Mouse (Mus musculus) lung, postnatal 25 days (tissue): ENCODE measurements at regions not wholly inside any gene's neighbourhood (a gene's known extent, or its start where the extent isn't known, plus 50 kb on each side); places are given as distances from the start of the nearest gene placed in this dataset.

ENCODE experiments used
- DNase-seq: peaks from one replicate; pipeline ENCODE4 v3.0.0; 2022; ENCODE audit warnings: low spot score

- DNase-seq, result no peak
Measured at GRCm38 (mm10) chr3:146337429-146337828, 67.0 kb upstream of the Ssx2ip start.

- DNase-seq, result peak; percentile 12
Measured at GRCm38 (mm10) chr3:146337861-146338281, 66.6 kb upstream of the Ssx2ip start.

- no peak for DNase-seq
Measured at GRCm38 (mm10) chr3:146338445-146338844, 66.0 kb upstream of the Ssx2ip start.

GRCm38 (mm10) chr3:146340316-146341055, 64.0 kb upstream of the Ssx2ip start:
- no peak for DNase-seq

- DNase-seq, result no peak
Measured at GRCm38 (mm10) chr3:146341652-146342340, 62.6 kb upstream of the Ssx2ip start.

GRCm38 (mm10) chr3:146342727-146343126, 61.7 kb upstream of the Ssx2ip start:
- no peak for DNase-seq

GRCm38 (mm10) chr3:146343649-146344401, 60.6 kb upstream of the Ssx2ip start:
- DNase-seq, result peak; percentile 57

- no peak for DNase-seq
Measured at GRCm38 (mm10) chr3:146344402-146345025, 59.9 kb upstream of the Ssx2ip start.

GRCm38 (mm10) chr3:146345308-146345780, 59.1 kb upstream of the Ssx2ip start:
- peak; percentile 37 for DNase-seq

GRCm38 (mm10) chr3:146345946-146346345, 58.5 kb upstream of the Ssx2ip start:
- no peak for DNase-seq

GRCm38 (mm10) chr3:146347311-146347710, 57.1 kb upstream of the Ssx2ip start:
- no peak for DNase-seq

GRCm38 (mm10) chr3:146348921-146349320, 55.5 kb upstream of the Ssx2ip start:
- DNase-seq, result no peak

GRCm38 (mm10) chr3:146349393-146349792, 55.0 kb upstream of the Ssx2ip start:
- DNase-seq, result no peak

GRCm38 (mm10) chr3:146350126-146350525, 54.3 kb upstream of the Ssx2ip start:
- no peak for DNase-seq

- DNase-seq, result no peak
Measured at GRCm38 (mm10) chr3:146351468-146351867, 53.0 kb upstream of the Ssx2ip start.

- DNase-seq, result peak; percentile 50
Measured at GRCm38 (mm10) chr3:146352187-146352586, 52.3 kb upstream of the Ssx2ip start.

- no peak for DNase-seq
Measured at GRCm38 (mm10) chr3:146353961-146354360, 50.5 kb upstream of the Ssx2ip start.
